Mouse (Mus musculus): ENCODE results near the gene Sh3bgr. TPM values are rescaled to one million over a fixed set of nuclear protein-coding genes. Genes with fewer than 3 reads are reported as not detected.

Sh3bgr gene
- total and polyA plus RNA-seq, 3 experiments: 0.38 to 0.70 TPM; not detected in 1

DNA sequence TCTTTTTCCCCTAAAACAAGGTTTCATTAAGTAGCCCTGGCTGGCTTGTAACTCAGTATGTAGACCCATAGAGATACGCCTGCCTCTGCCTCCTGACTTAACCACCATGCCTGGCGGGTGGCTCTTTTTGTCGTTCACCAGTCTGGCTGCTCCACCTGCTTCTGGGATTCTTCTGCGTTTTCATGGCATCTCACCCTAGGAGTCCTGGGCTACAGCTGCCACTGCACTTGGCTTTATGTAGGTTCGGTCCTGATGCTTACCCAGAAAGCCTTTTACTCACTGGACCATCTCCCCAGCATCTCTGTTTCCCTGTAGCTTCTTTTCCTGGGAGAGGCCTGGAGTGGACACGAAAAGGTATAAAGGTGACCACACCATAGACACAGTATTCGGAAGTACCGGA is 33.7 kb downstream of the Sh3bgr start:
- H3K9me3 ChIP-seq (replicated peaks; ENCODE audit: low read length): no peaks in the 10 kb centered on the region
- no peak overlapping the region for H3K4me3 ChIP-seq (replicated peaks in 1 of 3; ENCODE audit: low read depth in 2 of 3, low read length in 2 of 3, poor library complexity in 1 of 3)
- dilution Hi-C loops (cut with MboI; ENCODE audit: extremely low pct_ligation_motif_present, extremely low pct_unique_long_range_greater_than_20kb, low sequenced_read_pairs) (no loop called here), in situ Hi-C loops (cut with MboI; ENCODE audit: low pct_ligation_motif_present, low pct_unique_long_range_greater_than_20kb, low sequenced_read_pairs) (loop anchor here (25.0 kb wide), 1 partner anchor 228 kb away; the partner anchor contains the start of gene Pcp4)
- H3K36me3 ChIP-seq (replicated peaks in 1 of 2; ENCODE audit: control insufficient read depth in 1 of 2, insufficient read depth in 1 of 2, low read length in 1 of 2): no peaks in the 10 kb centered on the region
- TF ChIP-seq JUN (IDR thresholded peaks at IDR 0.05; ENCODE audit: insufficient read depth, low read depth, low read length): no peak
- no peak for TF ChIP-seq JUND (conservative IDR thresholded peaks at IDR 0.05; ENCODE audit: low read depth, low read length)
- TF ChIP-seq RCOR1 (conservative IDR thresholded peaks at IDR 0.05; ENCODE audit: low read depth, low read length): no peak
- H3K79me2 ChIP-seq (replicated peaks; ENCODE audit: control insufficient read depth, extremely low read depth, insufficient read depth, poor library complexity, severe bottlenecking): no peaks in the 10 kb centered on the region
- no peak overlapping the region for H3K27ac ChIP-seq (ENCODE audit: insufficient read depth, low read depth)
- DNase-seq (ENCODE audit: extremely low read depth): no peak
- H3K4me2 ChIP-seq (ENCODE audit: insufficient read depth, low read depth, poor library complexity, severe bottlenecking): no peak overlapping the region
- H3K27me3 ChIP-seq (replicated peaks): no peaks in the 10 kb centered on the region
- H3K4me1 ChIP-seq (ENCODE audit: control insufficient read depth in 1 of 2, insufficient read depth in 2 of 2): peaks cover 0 to 8% of the 10 kb centered on the region in 2 experiments; a peak in 2 of 4 replicates
- H3K9ac ChIP-seq (ENCODE audit: insufficient read depth, low read depth): no peak overlapping the region

DNA sequence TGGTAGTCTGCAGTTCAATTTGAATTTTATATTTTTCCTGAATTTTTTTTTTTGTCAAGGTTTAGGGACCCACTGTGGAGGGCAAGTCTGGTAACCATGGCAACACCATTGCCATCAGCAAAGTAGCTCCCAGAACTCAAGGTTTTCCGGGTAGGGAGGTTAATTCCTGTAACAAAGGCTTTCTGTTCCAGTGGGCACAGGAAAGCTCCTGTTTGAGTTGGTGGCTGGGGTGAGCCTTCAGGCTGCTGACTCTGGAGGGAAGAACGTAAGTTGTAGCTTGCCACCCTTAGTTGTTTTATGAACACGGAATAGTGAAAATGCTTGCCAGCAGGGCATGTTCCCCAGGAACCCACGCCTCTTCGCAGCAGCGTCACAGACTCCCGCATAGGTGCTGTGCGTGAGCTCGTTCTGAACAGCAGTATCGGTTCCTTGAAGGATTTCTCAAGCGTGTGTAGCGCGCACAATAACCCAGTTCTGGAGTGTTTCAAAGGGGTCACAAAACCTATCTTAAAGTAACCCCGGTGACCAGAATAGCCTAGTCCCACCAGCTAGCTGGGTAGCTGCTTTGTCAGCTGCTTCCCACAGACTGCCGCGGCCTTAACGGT is 35.2 kb downstream of the Sh3bgr start, which contains the start of gene B3galt5:
B3galt5 (plus strand) TSS at position 436 of the 605 bp plus-strand sequence.
- in situ Hi-C loops (cut with MboI; ENCODE audit: low pct_ligation_motif_present, low pct_unique_long_range_greater_than_20kb, low sequenced_read_pairs): loop anchor here (25.0 kb wide), 1 partner anchor 227 kb away; the partner anchor contains the start of gene Pcp4

DNA sequence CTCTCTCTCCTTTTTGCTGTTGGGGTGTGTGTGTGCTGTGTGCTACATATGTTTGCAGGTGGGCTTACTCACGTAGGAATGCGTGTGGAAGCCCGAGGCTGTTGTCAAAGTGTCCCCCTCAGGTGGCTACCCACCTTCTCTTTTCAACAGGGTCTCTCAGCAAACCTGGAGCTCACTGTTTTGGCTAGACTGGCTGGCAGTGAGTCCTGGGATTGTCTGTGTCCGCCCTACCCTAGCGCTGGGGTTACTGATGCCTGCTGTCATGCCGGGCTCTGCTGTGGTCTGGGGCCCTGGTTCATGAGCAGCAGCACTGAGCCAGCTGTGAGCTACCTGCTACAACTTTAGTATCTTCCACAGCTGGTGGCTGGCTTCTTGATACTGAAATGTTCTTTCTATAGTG is 44.2 kb downstream of the Sh3bgr start:
- H3K4me2 ChIP-seq (ENCODE audit: insufficient read depth, low read depth, poor library complexity, severe bottlenecking): no peak overlapping the region
- no peaks in the 10 kb centered on the region for H3K79me2 ChIP-seq (replicated peaks; ENCODE audit: control insufficient read depth, extremely low read depth, insufficient read depth, poor library complexity, severe bottlenecking)
- dilution Hi-C loops (cut with MboI; ENCODE audit: extremely low pct_ligation_motif_present, extremely low pct_unique_long_range_greater_than_20kb, low sequenced_read_pairs): no loop called here
- no peaks in the 10 kb centered on the region for H3K27me3 ChIP-seq (replicated peaks)
- DNase-seq (ENCODE audit: extremely low read depth): no peak
- 0 out of 4 replicates have a peak, but pooled peaks cover 0 to 3% of the 10 kb centered on the region in 2 experiments for H3K4me1 ChIP-seq (ENCODE audit: control insufficient read depth in 1 of 2, insufficient read depth in 2 of 2)
- H3K27ac ChIP-seq (ENCODE audit: insufficient read depth, low read depth): no peak overlapping the region
- no peak overlapping the region for H3K4me3 ChIP-seq (replicated peaks in 1 of 3; ENCODE audit: low read depth in 2 of 3, low read length in 2 of 3, poor library complexity in 1 of 3)
- TF ChIP-seq NELFE (IDR thresholded peaks at IDR 0.05; ENCODE audit: low read depth, low read length) (no peak), RAD21 (IDR thresholded peaks at IDR 0.05; ENCODE audit: low read depth, low read length) (no peak), MYC (IDR thresholded peaks at IDR 0.05; ENCODE audit: low read depth, low read length) (no peak), CHD2 (IDR thresholded peaks at IDR 0.05; ENCODE audit: low read length) (no peak), PAX5 (IDR thresholded peaks at IDR 0.05; ENCODE audit: low read length) (no peak), IRF4 (IDR thresholded peaks at IDR 0.05; ENCODE audit: low read depth, low read length) (no peak), ZKSCAN1 (IDR thresholded peaks at IDR 0.05; ENCODE audit: borderline replicate concordance, low read depth, low read length) (no peak), USF1 (IDR thresholded peaks at IDR 0.05; ENCODE audit: low read depth, low read length) (no peak), KAT2A (IDR thresholded peaks at IDR 0.05; ENCODE audit: insufficient replicate concordance, low read length) (no peak), TBP (conservative IDR thresholded peaks at IDR 0.05; ENCODE audit: low read depth, low read length) (no peak)
- H3K9me3 ChIP-seq (replicated peaks; ENCODE audit: low read length): peaks cover 14% of the 10 kb centered on the region
- H3K9ac ChIP-seq (ENCODE audit: insufficient read depth, low read depth): no peak overlapping the region
- in situ Hi-C loops (cut with MboI; ENCODE audit: low pct_ligation_motif_present, low pct_unique_long_range_greater_than_20kb, low sequenced_read_pairs): loop anchor here (25.0 kb wide), 1 partner anchor 218 kb away; the partner anchor contains the start of gene Pcp4
- H3K36me3 ChIP-seq (replicated peaks in 1 of 2; ENCODE audit: control insufficient read depth in 1 of 2, insufficient read depth in 1 of 2, low read length in 1 of 2): no peaks in the 10 kb centered on the region

More for the DNA sequence above, 35.2 kb downstream of the Sh3bgr start, which contains the start of gene B3galt5:
- dilution Hi-C loops (cut with MboI; ENCODE audit: extremely low pct_ligation_motif_present, extremely low pct_unique_long_range_greater_than_20kb, low sequenced_read_pairs): no loop called here
- no peaks in the 10 kb centered on the region for H3K9me3 ChIP-seq (replicated peaks; ENCODE audit: low read length)
- 0 out of 2 replicates have a peak within 1 kb of the TSS, but pooled peaks have one; percentile 6 for H3K4me2 ChIP-seq (ENCODE audit: insufficient read depth, low read depth, poor library complexity, severe bottlenecking)
- H3K27me3 ChIP-seq (replicated peaks): no peaks in the 10 kb centered on the region
- H3K79me2 ChIP-seq (replicated peaks; ENCODE audit: control insufficient read depth, extremely low read depth, insufficient read depth, poor library complexity, severe bottlenecking): no peaks in the 10 kb centered on the region
- H3K9ac ChIP-seq (ENCODE audit: insufficient read depth, low read depth): no peak within 1 kb of the TSS
- H3K4me3 ChIP-seq (replicated peaks in 1 of 3; ENCODE audit: low read depth in 2 of 3, low read length in 2 of 3, poor library complexity in 1 of 3): no peak within 1 kb of the TSS
- H3K27ac ChIP-seq (ENCODE audit: insufficient read depth, low read depth): no peak within 1 kb of the TSS
- peaks cover 0 to 7% of the 10 kb centered on the region in 2 experiments; a peak in 2 of 4 replicates for H3K4me1 ChIP-seq (ENCODE audit: control insufficient read depth in 1 of 2, insufficient read depth in 2 of 2)
- no peak for DNase-seq (ENCODE audit: extremely low read depth)
- TF ChIP-seq MAFK (IDR thresholded peaks at IDR 0.05; ENCODE audit: insufficient replicate concordance, low read length) (no peak), ZC3H11A (IDR thresholded peaks at IDR 0.05; ENCODE audit: low read depth, low read length) (no peak), CHD2 (IDR thresholded peaks at IDR 0.05; ENCODE audit: low read length) (no peak), UBTF (IDR thresholded peaks at IDR 0.05; ENCODE audit: low read depth, low read length) (no peak), MYC (IDR thresholded peaks at IDR 0.05; ENCODE audit: low read depth, low read length) (no peak), ELF1 (IDR thresholded peaks at IDR 0.05; ENCODE audit: low read depth, low read length) (no peak), MAX (IDR thresholded peaks at IDR 0.05; ENCODE audit: low read length) (no peak), USF2 (conservative IDR thresholded peaks at IDR 0.05; ENCODE audit: low read depth, low read length) (no peak), POLR2A (IDR thresholded peaks at IDR 0.05; ENCODE audit: low read depth, low read length) (no peak), PAX5 (IDR thresholded peaks at IDR 0.05; ENCODE audit: low read length) (no peak), EP300 (IDR thresholded peaks at IDR 0.05; ENCODE audit: low read length) (no peak), E2F4 (IDR thresholded peaks at IDR 0.05; ENCODE audit: insufficient replicate concordance, low read depth, low read length) (no peak), USF1 (IDR thresholded peaks at IDR 0.05; ENCODE audit: low read depth, low read length) (no peak), HCFC1 (IDR thresholded peaks at IDR 0.05; ENCODE audit: low read depth, low read length) (no peak), RCOR1 (conservative IDR thresholded peaks at IDR 0.05; ENCODE audit: low read depth, low read length) (no peak), BHLHE40 (IDR thresholded peaks at IDR 0.05; ENCODE audit: low read depth, low read length) (no peak), NELFE (IDR thresholded peaks at IDR 0.05; ENCODE audit: low read depth, low read length) (no peak)
- no peaks in the 10 kb centered on the region for H3K36me3 ChIP-seq (replicated peaks in 1 of 2; ENCODE audit: control insufficient read depth in 1 of 2, insufficient read depth in 1 of 2, low read length in 1 of 2)

All from CH12.LX (cell line).